Mouse (Mus musculus): Measurements from ENCODE around the gene Grk3. TPM values are rescaled to one million over a fixed set of nuclear protein-coding genes. Genes with fewer than 3 reads are reported as not detected.

The Grk3 gene
- polyA plus RNA-seq, 1 experiment from 2014 or later, result 16.8 TPM

GRCm38 (mm10) chr5:113030082-113030481, 14.5 kb upstream of the Grk3 start:
- Histone ChIP-seq H3K4me1 (replicated peaks) (peaks cover 20% of the 10 kb centered on the region), H3K9me3 (no peaks in the 10 kb centered on the region), H3K36me3 (no peaks in the 10 kb centered on the region), H3K27ac (no peak overlapping the region), H3K9ac (no peak overlapping the region), H3K4me3 (no peak overlapping the region), H3K4me2 (no peak overlapping the region), H3K27me3 (no peaks in the 10 kb centered on the region)
- no peak for ATAC-seq (ENCODE audit: low FRiP score)
- 77% methylated on average over 3 of the region's 3 CpGs for WGBS

- H3K9me3 ChIP-seq, result no peaks in the 10 kb centered on the region
These were observed 11.1 kb upstream of the Grk3 start for GRCm38 (mm10) chr5:113026706-113027105.

GRCm38 (mm10) chr5:113024154-113024764, 8.7 kb upstream of the Grk3 start:
- 24% methylated on average over 18 of the region's 18 CpGs for WGBS
- Histone ChIP-seq H3K27ac (no peak overlapping the region), H3K36me3 (no peaks in the 10 kb centered on the region), H3K4me3 (no peak overlapping the region), H3K9ac (peak overlapping the region; percentile 35; the same call in 1 of the 2 replicates), H3K9me3 (no peaks in the 10 kb centered on the region), H3K4me1 (replicated peaks) (peaks cover 22% of the 10 kb centered on the region), H3K4me2 (peak overlapping the region; percentile 21), H3K27me3 (no peaks in the 10 kb centered on the region)
- ATAC-seq (ENCODE audit: low FRiP score), result no peak

More at GRCm38 (mm10) chr5:113026706-113027105, 11.1 kb upstream of the Grk3 start:
- no peak for ATAC-seq (ENCODE audit: low FRiP score)
- 91% methylated on average over 5 of the region's 5 CpGs for WGBS
- Histone ChIP-seq H3K4me3 (no peak overlapping the region), H3K4me1 (replicated peaks) (peaks cover 32% of the 10 kb centered on the region), H3K36me3 (no peaks in the 10 kb centered on the region), H3K27ac (no peak overlapping the region), H3K9ac (no peak overlapping the region), H3K4me2 (no peak overlapping the region), H3K27me3 (no peaks in the 10 kb centered on the region)

GRCm38 (mm10) chr5:113018190-113018589, 2.6 kb upstream of the Grk3 start:
- H3K27ac ChIP-seq, result no peak overlapping the region
- no peak overlapping the region for H3K9ac ChIP-seq
- no peaks in the 10 kb centered on the region for H3K36me3 ChIP-seq
- H3K27me3 ChIP-seq, result 0 out of 2 replicates have a peak, but pooled peaks cover 15% of the 10 kb centered on the region
- no peak overlapping the region for H3K4me2 ChIP-seq
- WGBS, result 63% methylated on average over 8 of the region's 8 CpGs
- H3K4me1 ChIP-seq (replicated peaks), result peaks cover 30% of the 10 kb centered on the region
- H3K4me3 ChIP-seq, result no peak overlapping the region
- no peaks in the 10 kb centered on the region for H3K9me3 ChIP-seq
- ATAC-seq (ENCODE audit: low FRiP score), result no peak

- Histone ChIP-seq H3K4me3 (no peak overlapping the region), H3K9me3 (no peaks in the 10 kb centered on the region), H3K4me1 (replicated peaks) (peaks cover 26% of the 10 kb centered on the region)
These were observed 1.4 kb upstream of the Grk3 start for GRCm38 (mm10) chr5:113017004-113017403.

DNA sequence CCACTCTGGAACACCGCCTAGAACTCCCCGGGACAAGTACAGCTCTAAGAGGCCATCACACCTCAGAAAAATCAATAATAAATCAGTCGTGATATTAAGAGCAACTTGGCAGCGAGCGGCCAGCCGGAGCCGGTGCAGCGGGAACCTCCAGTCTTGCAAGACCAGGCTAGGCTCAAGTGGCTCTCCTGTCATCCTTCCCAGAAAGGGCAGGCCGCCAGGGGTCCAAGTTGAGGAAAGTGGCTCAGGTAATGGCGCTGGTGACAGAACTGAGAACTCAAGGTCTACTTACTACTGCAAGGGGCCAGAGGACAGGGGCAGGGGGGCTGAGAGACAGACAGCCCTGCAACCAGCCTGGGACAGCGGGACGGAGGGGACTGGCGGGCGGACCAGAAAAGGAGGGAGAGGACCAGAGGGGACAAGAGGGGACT, 769 bp downstream of the Grk3 start:
- peak overlapping the region; percentile 79 for H3K9ac ChIP-seq
- peak overlapping the region; percentile 67 for H3K4me2 ChIP-seq
- ATAC-seq (ENCODE audit: low FRiP score), result peak; percentile 71
- 0 out of 2 replicates have a peak, but pooled peaks cover 15% of the 10 kb centered on the region for H3K27me3 ChIP-seq
- H3K4me1 ChIP-seq (replicated peaks), result peaks cover 29% of the 10 kb centered on the region
- H3K4me3 ChIP-seq, result peak overlapping the region; percentile 62
- 2% methylated on average over 14 of the region's 14 CpGs for WGBS
- H3K27ac ChIP-seq, result peak overlapping the region; percentile 23; the same call in 1 of the 2 replicates
- H3K9me3 ChIP-seq, result no peaks in the 10 kb centered on the region
- no peaks in the 10 kb centered on the region for H3K36me3 ChIP-seq

More at GRCm38 (mm10) chr5:113017004-113017403, 1.4 kb upstream of the Grk3 start:
- ATAC-seq (ENCODE audit: low FRiP score), result no peak
- no peak overlapping the region for H3K9ac ChIP-seq
- no peaks in the 10 kb centered on the region for H3K36me3 ChIP-seq
- H3K27ac ChIP-seq, result no peak overlapping the region
- 89% methylated on average over 1 of the region's 1 CpGs for WGBS
- H3K4me2 ChIP-seq, result no peak overlapping the region
- H3K27me3 ChIP-seq, result 0 out of 2 replicates have a peak, but pooled peaks cover 15% of the 10 kb centered on the region

DNA sequence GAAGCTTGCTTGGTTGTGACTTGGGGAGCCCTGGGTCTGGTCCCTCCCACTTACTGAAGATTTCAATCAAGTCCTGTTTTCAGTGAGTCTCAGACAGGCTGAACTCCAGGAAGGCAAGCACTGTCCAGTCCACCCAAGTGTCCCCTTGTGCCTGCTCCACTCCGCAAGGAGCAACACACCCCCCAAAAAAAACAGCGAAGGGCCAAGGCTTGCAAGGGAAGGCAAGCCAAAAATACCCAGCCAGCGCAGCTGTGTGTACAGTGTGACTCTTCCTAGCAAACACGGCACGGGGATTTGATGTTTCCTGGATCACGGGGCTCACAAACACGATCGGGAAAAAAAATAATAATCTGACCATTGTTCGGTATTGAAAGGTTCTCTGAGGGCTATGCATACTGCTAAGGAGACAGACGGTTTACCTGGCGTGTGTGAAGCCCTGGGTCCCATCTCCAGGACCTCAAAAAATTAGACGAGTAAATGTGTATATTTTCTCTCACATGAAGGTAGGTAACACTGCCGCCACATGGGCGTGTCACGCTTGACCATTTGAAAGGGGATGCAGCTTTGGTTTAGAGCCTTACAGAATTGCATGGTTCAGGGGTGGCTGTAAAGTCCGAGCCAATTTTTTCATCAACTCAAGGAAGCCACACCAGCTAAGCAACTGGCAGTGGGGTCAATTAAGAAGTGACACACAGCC, 1.3 kb downstream of the Grk3 start:
- peaks cover 29% of the 10 kb centered on the region for H3K4me1 ChIP-seq (replicated peaks)
- H3K27me3 ChIP-seq, result 0 out of 2 replicates have a peak, but pooled peaks cover 15% of the 10 kb centered on the region
- no peak overlapping the region for H3K27ac ChIP-seq
- 0 out of 2 replicates have a peak, but pooled peaks have one; percentile 7 for ATAC-seq (ENCODE audit: low FRiP score)
- H3K4me2 ChIP-seq, result peak overlapping the region; percentile 67
- H3K9me3 ChIP-seq, result no peaks in the 10 kb centered on the region
- H3K9ac ChIP-seq, result peak overlapping the region; percentile 79
- H3K4me3 ChIP-seq, result peak overlapping the region; percentile 62
- 63% methylated on average over 16 of the region's 16 CpGs for WGBS
- no peaks in the 10 kb centered on the region for H3K36me3 ChIP-seq

GRCm38 (mm10) chr5:113011926-113012325, 3.7 kb downstream of the Grk3 start:
- no peak overlapping the region for H3K4me2 ChIP-seq
- H3K4me1 ChIP-seq (replicated peaks), result peaks cover 25% of the 10 kb centered on the region
- H3K4me3 ChIP-seq, result no peak overlapping the region
- H3K9me3 ChIP-seq, result no peaks in the 10 kb centered on the region
- 0 out of 2 replicates have a peak, but pooled peaks cover 11% of the 10 kb centered on the region for H3K27me3 ChIP-seq
- H3K27ac ChIP-seq, result no peak overlapping the region
- H3K36me3 ChIP-seq, result no peaks in the 10 kb centered on the region
- no peak overlapping the region for H3K9ac ChIP-seq
- no peak for ATAC-seq (ENCODE audit: low FRiP score)
- WGBS, result 89% methylated on average over 10 of the region's 10 CpGs

GRCm38 (mm10) chr5:113009183-113009820, 6.3 kb downstream of the Grk3 start:
- H3K4me1 ChIP-seq (replicated peaks), result peaks cover 12% of the 10 kb centered on the region
- no peak overlapping the region for H3K4me2 ChIP-seq
- no peak overlapping the region for H3K9ac ChIP-seq
- H3K4me3 ChIP-seq, result no peak overlapping the region
- no peaks in the 10 kb centered on the region for H3K36me3 ChIP-seq
- no peak for ATAC-seq (ENCODE audit: low FRiP score)
- no peak overlapping the region for H3K27ac ChIP-seq
- WGBS, result 91% methylated on average over 8 of the region's 8 CpGs
- no peaks in the 10 kb centered on the region for H3K9me3 ChIP-seq
- H3K27me3 ChIP-seq, result 0 out of 2 replicates have a peak, but pooled peaks cover 5% of the 10 kb centered on the region

DNA sequence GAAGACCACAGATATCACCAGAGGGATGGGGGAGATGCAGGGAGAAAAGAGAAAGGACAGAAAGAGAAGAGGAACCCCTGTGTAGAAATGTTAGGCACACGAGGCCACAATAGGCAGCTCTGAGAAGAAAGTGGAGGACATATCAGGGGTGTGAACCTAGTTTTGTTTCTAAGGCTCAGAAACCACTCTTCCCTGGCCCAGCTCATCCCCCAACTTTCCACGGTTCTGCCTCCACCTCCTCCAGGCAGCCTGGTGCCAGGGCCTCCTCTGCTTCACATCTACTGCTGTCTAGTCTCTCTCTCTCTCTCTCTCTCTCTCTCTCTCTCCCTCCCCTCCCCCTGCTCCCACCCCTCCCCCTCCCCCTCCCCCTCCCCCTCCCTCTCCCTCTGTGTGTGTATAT, 7.1 kb downstream of the Grk3 start:
- ATAC-seq (ENCODE audit: low FRiP score), result no peak

DNA sequence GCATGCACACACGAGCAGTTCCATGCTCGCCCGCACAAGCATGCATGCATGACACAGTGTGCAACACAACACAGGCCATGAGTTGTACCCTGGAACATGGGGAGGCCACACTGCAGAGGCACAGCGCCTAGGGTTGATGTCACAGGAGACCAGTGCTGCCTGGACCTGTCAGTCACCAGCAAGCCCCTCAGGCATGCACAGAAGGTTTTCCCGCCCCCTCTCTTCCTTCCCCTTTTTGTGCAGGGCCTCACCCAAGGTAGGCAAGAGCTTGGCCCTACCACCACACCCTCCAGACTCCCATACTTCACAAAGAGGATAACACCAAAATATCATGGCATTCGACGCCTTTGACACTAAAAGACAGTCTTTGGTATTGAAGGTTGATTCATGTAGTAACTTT, 8.6 kb downstream of the Grk3 start:
- WGBS, result 93% methylated on average over 7 of the region's 7 CpGs
- H3K9me3 ChIP-seq, result no peaks in the 10 kb centered on the region
- no peaks in the 10 kb centered on the region for H3K36me3 ChIP-seq
- H3K4me1 ChIP-seq (replicated peaks), result peaks cover 11% of the 10 kb centered on the region
- no peak overlapping the region for H3K27ac ChIP-seq
- no peak overlapping the region for H3K4me3 ChIP-seq
- H3K27me3 ChIP-seq, result no peaks in the 10 kb centered on the region
- no peak overlapping the region for H3K9ac ChIP-seq
- ATAC-seq (ENCODE audit: low FRiP score), result no peak
- H3K4me2 ChIP-seq, result no peak overlapping the region

More for the DNA sequence above, 7.1 kb downstream of the Grk3 start:
- no peak overlapping the region for H3K9ac ChIP-seq
- H3K4me3 ChIP-seq, result no peak overlapping the region
- peaks cover 4% of the 10 kb centered on the region; the same call in 1 of the 2 replicates for H3K4me1 ChIP-seq (replicated peaks)
- no peak overlapping the region for H3K4me2 ChIP-seq
- H3K9me3 ChIP-seq, result no peaks in the 10 kb centered on the region
- H3K36me3 ChIP-seq, result no peaks in the 10 kb centered on the region
- WGBS, result 81% methylated on average over 2 of the region's 2 CpGs
- H3K27ac ChIP-seq, result no peak overlapping the region
- no peaks in the 10 kb centered on the region for H3K27me3 ChIP-seq

- Histone ChIP-seq H3K36me3 (no peaks in the 10 kb centered on the region), H3K9ac (no peak overlapping the region), H3K4me1 (replicated peaks) (peaks cover 8% of the 10 kb centered on the region), H3K4me2 (no peak overlapping the region), H3K9me3 (no peaks in the 10 kb centered on the region), H3K27me3 (no peaks in the 10 kb centered on the region), H3K27ac (no peak overlapping the region), H3K4me3 (no peak overlapping the region)
- 86% methylated on average over 7 of the region's 7 CpGs for WGBS
- ATAC-seq (ENCODE audit: low FRiP score), result no peak
These were observed 9.6 kb downstream of the Grk3 start for GRCm38 (mm10) chr5:113005941-113006391.
